Mouse (Mus musculus): ENCODE measurements around the gene Atxn2l. TPM values are rescaled to one million over a fixed set of nuclear protein-coding genes. Genes with fewer than 3 reads are reported as not detected.

Atxn2l gene
- polyA plus RNA-seq, 1 experiment from 2014 or later = 30.3 TPM

DNA sequence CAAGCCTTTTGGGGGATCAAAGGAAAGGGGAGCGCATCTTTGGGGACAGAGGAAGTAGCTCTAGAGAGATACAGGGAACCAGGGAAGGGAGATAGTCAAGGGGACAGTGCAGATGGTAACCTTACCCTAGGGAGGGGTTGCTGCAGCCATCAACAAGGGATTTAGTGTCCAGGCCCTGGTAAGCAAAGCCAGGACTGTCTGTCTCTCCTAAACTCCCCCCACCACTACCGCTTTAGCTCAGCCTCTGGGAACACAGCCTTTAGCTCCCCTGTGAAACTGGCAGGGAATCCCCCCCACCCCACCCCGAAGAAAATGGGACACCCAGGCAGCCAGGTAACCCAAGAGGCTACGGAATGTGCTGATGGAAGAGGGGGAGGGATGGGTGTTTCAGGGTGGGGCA, 39.7 kb downstream of the Atxn2l start:
- H3K4me1 ChIP-seq (replicated peaks; ENCODE audit: insufficient read depth, low read length) = no peaks in the 10 kb centered on the region; the same call in 1 of the 2 replicates

DNA sequence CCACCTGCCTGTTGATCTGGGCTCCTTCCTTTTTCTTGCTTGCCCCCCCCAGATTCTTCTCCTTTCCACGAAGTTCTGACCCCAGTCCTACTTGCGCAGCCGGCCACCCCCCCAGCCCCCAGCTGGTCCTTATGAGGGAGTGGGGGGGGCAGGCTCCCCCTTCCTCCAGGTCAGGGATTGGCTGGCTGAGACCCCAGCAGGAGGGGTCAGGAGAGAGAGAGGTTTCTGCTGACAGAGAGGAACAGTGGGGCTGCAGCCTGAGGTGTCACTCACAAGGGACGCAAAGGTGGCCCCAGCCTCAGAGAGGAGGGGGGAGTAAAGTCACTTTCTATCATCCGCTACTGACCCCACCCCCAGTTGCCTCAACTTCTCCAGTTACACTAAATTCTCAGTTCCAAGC, 40.2 kb downstream of the Atxn2l start, which contains the start of gene Atp2a1:
Gene Atp2a1 (minus strand): TSS at position 105 of the 400 bp plus-strand sequence.
- Histone ChIP-seq H3K9ac (ENCODE audit: low read depth, low read length) (no peak within 1 kb of the TSS), H3K4me3 (replicated peaks; ENCODE audit: low read depth, low read length) (no peak within 1 kb of the TSS)
- DNase-seq (ENCODE audit: low spot score) = no peak

More for the DNA sequence above, 39.7 kb downstream of the Atxn2l start:
- H3K9me3 ChIP-seq (replicated peaks; ENCODE audit: low read length) = no peaks in the 10 kb centered on the region
- no peak for TF ChIP-seq CTCF (IDR thresholded peaks at IDR 0.05; ENCODE audit: low read depth)
- 52% methylated on average over 4 of the region's 4 CpGs for WGBS
- H3K27ac ChIP-seq = no peak overlapping the region
- peaks cover 17% of the 10 kb centered on the region for H3K36me3 ChIP-seq (ENCODE audit: insufficient read depth, low read length)
- ATAC-seq (replicated peaks; ENCODE audit: low FRiP score, low read depth) (no peak), DNase-seq (ENCODE audit: low spot score) (no peak)
- no peak overlapping the region for H3K9ac ChIP-seq (ENCODE audit: low read depth, low read length)
- H3K4me2 ChIP-seq (ENCODE audit: low read length) = no peak overlapping the region
- no peak overlapping the region for H3K4me3 ChIP-seq (replicated peaks; ENCODE audit: low read depth, low read length)
- H3K27me3 ChIP-seq (ENCODE audit: insufficient read depth, low read length) = no peaks in the 10 kb centered on the region

GRCm38 (mm10) chr7:126461626-126462025, 41.6 kb downstream of the Atxn2l start:
- Histone ChIP-seq H3K27me3 (ENCODE audit: insufficient read depth, low read length) (no peaks in the 10 kb centered on the region), H3K4me2 (ENCODE audit: low read length) (no peak overlapping the region), H3K9me3 (replicated peaks; ENCODE audit: low read length) (no peaks in the 10 kb centered on the region), H3K9ac (ENCODE audit: low read depth, low read length) (no peak overlapping the region), H3K27ac (no peak overlapping the region), H3K36me3 (ENCODE audit: insufficient read depth, low read length) (no peaks in the 10 kb centered on the region), H3K4me3 (replicated peaks; ENCODE audit: low read depth, low read length) (no peak overlapping the region), H3K4me1 (replicated peaks; ENCODE audit: insufficient read depth, low read length) (no peaks in the 10 kb centered on the region; the same call in 1 of the 2 replicates)
- no peak for TF ChIP-seq CTCF (IDR thresholded peaks at IDR 0.05; ENCODE audit: low read depth)
- WGBS = 55% methylated on average over 3 of the region's 3 CpGs
- DNase-seq (ENCODE audit: low spot score) = no peak
- no peak; the same call in 1 of the 2 replicates for ATAC-seq (replicated peaks; ENCODE audit: low FRiP score, low read depth)

More for the DNA sequence above, 40.2 kb downstream of the Atxn2l start, which contains the start of gene Atp2a1:
- 45% methylated on average over 5 of the region's 5 CpGs for WGBS
- no peaks in the 10 kb centered on the region; the same call in 1 of the 2 replicates for H3K4me1 ChIP-seq (replicated peaks; ENCODE audit: insufficient read depth, low read length)
- H3K27me3 ChIP-seq (ENCODE audit: insufficient read depth, low read length) = no peaks in the 10 kb centered on the region
- TF ChIP-seq CTCF (IDR thresholded peaks at IDR 0.05; ENCODE audit: low read depth) = no peak
- peaks cover 12% of the 10 kb centered on the region for H3K36me3 ChIP-seq (ENCODE audit: insufficient read depth, low read length)
- ATAC-seq (replicated peaks; ENCODE audit: low FRiP score, low read depth) = no peak
- no peaks in the 10 kb centered on the region for H3K9me3 ChIP-seq (replicated peaks; ENCODE audit: low read length)
- H3K27ac ChIP-seq = no peak within 1 kb of the TSS
- no peak within 1 kb of the TSS for H3K4me2 ChIP-seq (ENCODE audit: low read length)

GRCm38 (mm10) chr7:126460623-126461399, 42.4 kb downstream of the Atxn2l start:
- H3K36me3 ChIP-seq (ENCODE audit: insufficient read depth, low read length) = no peaks in the 10 kb centered on the region
- WGBS = 22% methylated on average over 10 of the region's 10 CpGs
- ATAC-seq (replicated peaks; ENCODE audit: low FRiP score, low read depth) = no peak
- H3K4me1 ChIP-seq (replicated peaks; ENCODE audit: insufficient read depth, low read length) = no peaks in the 10 kb centered on the region; the same call in 1 of the 2 replicates
- H3K9ac ChIP-seq (ENCODE audit: low read depth, low read length) = no peak overlapping the region
- peak; percentile 56 for DNase-seq (ENCODE audit: low spot score)
- no peak overlapping the region for H3K4me2 ChIP-seq (ENCODE audit: low read length)
- H3K27ac ChIP-seq = no peak overlapping the region
- no peak overlapping the region for H3K4me3 ChIP-seq (replicated peaks; ENCODE audit: low read depth, low read length)
- TF ChIP-seq CTCF (IDR thresholded peaks at IDR 0.05; ENCODE audit: low read depth) = no peak
- no peaks in the 10 kb centered on the region for H3K9me3 ChIP-seq (replicated peaks; ENCODE audit: low read length)
- no peaks in the 10 kb centered on the region for H3K27me3 ChIP-seq (ENCODE audit: insufficient read depth, low read length)

DNA sequence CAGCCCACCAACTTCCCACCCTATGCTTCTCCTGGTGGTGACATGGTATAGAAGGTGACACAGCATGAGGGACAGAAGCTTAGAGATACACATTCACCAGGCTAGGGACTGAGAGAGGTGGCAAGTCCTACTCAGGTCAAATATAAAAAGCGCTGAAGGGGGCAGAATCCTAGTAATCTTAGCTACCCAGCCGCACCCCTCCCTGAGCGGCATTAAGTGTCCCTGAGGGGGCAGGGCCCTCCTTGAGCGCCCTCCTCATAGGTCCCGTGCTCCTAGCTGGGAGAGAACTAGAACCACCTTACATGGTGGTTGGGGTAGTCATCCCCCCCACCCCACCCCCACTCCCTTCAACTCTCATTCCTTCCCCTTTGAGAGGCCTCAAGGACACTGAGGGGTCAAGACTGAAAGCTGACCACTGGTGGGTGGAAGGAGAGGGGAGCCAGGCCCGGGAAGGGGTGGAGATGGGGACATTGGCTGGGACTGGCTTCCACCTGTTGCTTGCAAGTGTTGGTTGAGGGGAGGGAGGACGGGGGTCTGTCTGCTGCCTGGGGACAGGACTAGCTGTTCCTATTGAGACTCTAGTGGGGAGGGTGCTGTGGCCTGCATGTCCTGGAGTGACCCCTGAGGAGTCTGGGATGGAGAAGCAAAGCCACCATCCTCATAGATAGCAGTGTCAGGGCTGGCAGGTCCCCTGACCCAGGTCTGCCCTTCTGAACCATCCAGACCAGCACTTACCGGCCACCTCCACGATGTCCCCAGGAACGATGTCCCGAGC, 44.2 kb downstream of the Atxn2l start:
- ATAC-seq (replicated peaks; ENCODE audit: low FRiP score, low read depth) = 0 out of 2 replicates have a peak, but pooled peaks have one; percentile 18
- no peaks in the 10 kb centered on the region for H3K27me3 ChIP-seq (ENCODE audit: insufficient read depth, low read length)
- no peak overlapping the region for H3K4me3 ChIP-seq (replicated peaks; ENCODE audit: low read depth, low read length)
- no peak for TF ChIP-seq CTCF (IDR thresholded peaks at IDR 0.05; ENCODE audit: low read depth)
- H3K27ac ChIP-seq = no peak overlapping the region
- no peaks in the 10 kb centered on the region for H3K4me1 ChIP-seq (replicated peaks; ENCODE audit: insufficient read depth, low read length)
- no peak overlapping the region for H3K9ac ChIP-seq (ENCODE audit: low read depth, low read length)
- WGBS = 57% methylated on average over 11 of the region's 11 CpGs
- no peaks in the 10 kb centered on the region for H3K9me3 ChIP-seq (replicated peaks; ENCODE audit: low read length)
- H3K36me3 ChIP-seq (ENCODE audit: insufficient read depth, low read length) = no peaks in the 10 kb centered on the region
- DNase-seq (ENCODE audit: low spot score) = no peak
- no peak overlapping the region for H3K4me2 ChIP-seq (ENCODE audit: low read length)

GRCm38 (mm10) chr7:126458225-126458624, 45.0 kb downstream of the Atxn2l start:
- WGBS = 64% methylated on average over 5 of the region's 5 CpGs

More at GRCm38 (mm10) chr7:126458225-126458624, 45.0 kb downstream of the Atxn2l start:
- Histone ChIP-seq H3K4me3 (replicated peaks; ENCODE audit: low read depth, low read length) (no peak overlapping the region), H3K27me3 (ENCODE audit: insufficient read depth, low read length) (no peaks in the 10 kb centered on the region), H3K9me3 (replicated peaks; ENCODE audit: low read length) (no peaks in the 10 kb centered on the region), H3K9ac (ENCODE audit: low read depth, low read length) (no peak overlapping the region), H3K4me1 (replicated peaks; ENCODE audit: insufficient read depth, low read length) (no peaks in the 10 kb centered on the region), H3K27ac (no peak overlapping the region), H3K4me2 (ENCODE audit: low read length) (no peak overlapping the region), H3K36me3 (ENCODE audit: insufficient read depth, low read length) (no peaks in the 10 kb centered on the region)
- DNase-seq (ENCODE audit: low spot score) (no peak), ATAC-seq (replicated peaks; ENCODE audit: low FRiP score, low read depth) (peak; percentile 18; the same call in 1 of the 2 replicates)
- no peak for TF ChIP-seq CTCF (IDR thresholded peaks at IDR 0.05; ENCODE audit: low read depth)
